Mouse (Mus musculus) testis, postnatal 14 days (tissue): ENCODE results near the gene Pacsin2.

Source experiments
- DNase-seq: peaks from one replicate; pipeline ENCODE4 v3.0.0; 2021; ENCODE audit warnings: low spot score

The Pacsin2 gene

GRCm38 (mm10) chr15:83450007-83450406, 14.4 kb downstream of the Pacsin2 start:
- DNase-seq = no peak

- DNase-seq = no peak
These were observed 15.8 kb downstream of the Pacsin2 start for GRCm38 (mm10) chr15:83448646-83449045.

- no peak for DNase-seq
These were observed 16.4 kb downstream of the Pacsin2 start for GRCm38 (mm10) chr15:83447791-83448544.

- no peak for DNase-seq
These were observed 18.5 kb downstream of the Pacsin2 start for GRCm38 (mm10) chr15:83445908-83446307.

- no peak for DNase-seq
These were observed 19.0 kb downstream of the Pacsin2 start for GRCm38 (mm10) chr15:83445383-83445782.

- DNase-seq = no peak
These were observed 20.0 kb downstream of the Pacsin2 start for GRCm38 (mm10) chr15:83444425-83444824.

GRCm38 (mm10) chr15:83442495-83443037, 21.8 kb downstream of the Pacsin2 start:
- no peak for DNase-seq

GRCm38 (mm10) chr15:83440726-83441125, 23.7 kb downstream of the Pacsin2 start:
- DNase-seq = no peak

GRCm38 (mm10) chr15:83436541-83436940, 27.9 kb downstream of the Pacsin2 start:
- no peak for DNase-seq

DNA sequence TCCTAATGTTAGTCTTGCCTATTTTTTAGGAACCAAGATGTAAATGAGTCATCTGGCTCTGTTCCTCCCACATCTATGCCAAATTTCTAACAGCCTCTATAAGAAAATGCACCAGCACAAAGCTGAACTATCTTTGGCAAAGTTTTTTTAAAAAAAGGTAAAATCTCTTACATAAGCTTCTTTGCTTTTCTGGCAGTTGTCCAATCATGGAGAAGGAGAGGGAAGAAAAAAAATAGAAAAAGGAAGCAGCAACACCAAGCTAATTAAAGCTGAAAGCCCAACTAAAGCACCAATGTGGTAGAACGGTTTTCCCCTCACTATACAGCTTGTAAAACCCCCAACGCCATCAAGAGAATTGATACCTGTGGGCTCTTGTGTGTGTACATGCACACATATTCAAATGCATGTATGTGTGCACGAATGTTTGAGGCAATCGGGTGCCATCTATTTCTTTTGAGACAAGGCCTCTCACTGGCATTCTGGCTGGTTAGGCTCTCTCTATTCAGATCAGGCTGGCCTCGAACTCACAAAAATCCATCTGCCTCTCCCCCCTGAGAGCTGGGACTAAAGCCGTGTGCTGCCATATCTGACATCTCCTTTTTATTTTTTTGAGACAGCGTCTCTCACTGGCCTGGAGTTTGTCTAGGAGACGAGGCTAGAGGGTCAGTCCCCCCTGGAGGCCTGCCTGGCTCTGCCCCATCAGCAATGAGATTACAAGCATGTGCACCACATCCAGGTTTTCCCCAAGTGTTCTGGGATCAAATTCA, 28.9 kb downstream of the Pacsin2 start:
- no peak for DNase-seq

GRCm38 (mm10) chr15:83434692-83435091, 29.7 kb downstream of the Pacsin2 start:
- DNase-seq = no peak

GRCm38 (mm10) chr15:83433344-83433743, 31.1 kb downstream of the Pacsin2 start:
- DNase-seq = no peak

DNA sequence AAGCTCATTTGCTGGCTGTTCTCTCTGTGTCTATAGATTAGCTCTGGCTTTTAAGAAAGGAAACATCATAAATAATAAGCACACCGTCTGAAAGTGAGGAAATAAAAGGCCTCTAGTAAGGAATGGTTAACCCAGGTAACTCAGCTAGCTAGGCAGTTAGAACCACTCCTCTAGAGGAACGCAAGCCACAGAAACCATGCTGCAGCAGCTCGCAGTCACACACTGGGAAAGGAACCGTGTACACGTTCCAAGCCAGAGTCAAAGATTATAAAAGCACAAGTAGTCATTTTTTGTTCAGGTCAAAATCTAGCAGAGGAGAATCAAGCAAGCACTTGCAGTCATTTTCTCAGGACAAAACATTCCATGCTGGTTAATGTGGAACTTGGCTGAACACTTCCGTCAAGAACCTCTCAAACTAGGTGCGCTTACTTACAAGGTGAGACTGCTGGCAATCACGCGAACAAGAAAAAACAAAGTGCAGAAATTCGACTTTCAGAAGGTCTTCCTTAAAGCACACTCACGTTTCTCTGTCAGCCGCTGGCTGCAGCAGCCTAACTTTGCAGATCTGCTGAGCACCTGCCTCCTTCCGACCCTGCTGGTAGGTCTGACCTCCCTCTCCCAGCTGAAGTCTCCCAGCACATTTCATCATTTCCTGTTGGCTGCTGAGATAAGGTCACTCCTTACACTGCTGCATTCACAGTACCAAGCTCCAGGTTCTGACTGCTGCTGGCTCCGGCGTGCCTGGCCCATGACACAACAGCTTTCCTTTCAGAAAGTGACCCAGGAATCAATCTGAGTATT, 32.0 kb downstream of the Pacsin2 start:
- no peak for DNase-seq

DNA sequence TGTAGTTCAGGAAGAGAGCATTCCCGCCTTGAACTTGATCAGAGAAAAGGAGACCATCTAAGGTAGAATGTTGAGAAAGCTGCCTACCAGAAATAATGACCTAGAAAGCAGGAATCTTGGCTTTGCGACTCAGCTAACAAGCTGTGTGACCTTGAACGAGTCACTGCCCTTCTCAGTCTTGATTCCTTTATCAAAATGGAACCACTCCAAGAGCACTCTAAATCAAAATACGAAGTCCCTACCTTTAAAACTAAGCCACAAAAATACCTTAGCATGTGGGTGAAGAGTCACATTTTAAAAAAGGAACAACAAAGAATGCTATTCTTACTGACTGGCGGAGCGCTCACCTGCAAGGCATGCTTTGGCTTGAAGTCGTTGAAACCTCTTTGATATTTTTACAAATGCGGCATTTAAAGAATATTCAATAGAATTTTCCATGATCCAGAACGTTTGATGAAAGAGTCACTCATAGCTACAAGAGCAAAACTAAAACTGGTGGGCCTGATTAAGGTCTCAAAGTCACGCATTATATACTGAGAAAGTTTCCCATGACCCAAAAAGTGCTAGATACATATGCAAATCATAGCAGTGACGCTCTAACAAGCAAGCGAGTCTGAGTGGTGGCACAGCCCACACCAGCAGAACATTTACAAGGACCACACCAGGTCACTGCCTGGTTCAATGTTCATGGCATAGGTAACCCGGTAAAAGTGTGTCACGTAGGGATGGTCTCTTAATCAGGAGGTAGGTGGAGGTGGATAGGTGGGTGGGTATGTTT, 33.2 kb downstream of the Pacsin2 start:
- DNase-seq = no peak

- no peak for DNase-seq
These were observed 34.0 kb downstream of the Pacsin2 start for GRCm38 (mm10) chr15:83430419-83430818.

DNA sequence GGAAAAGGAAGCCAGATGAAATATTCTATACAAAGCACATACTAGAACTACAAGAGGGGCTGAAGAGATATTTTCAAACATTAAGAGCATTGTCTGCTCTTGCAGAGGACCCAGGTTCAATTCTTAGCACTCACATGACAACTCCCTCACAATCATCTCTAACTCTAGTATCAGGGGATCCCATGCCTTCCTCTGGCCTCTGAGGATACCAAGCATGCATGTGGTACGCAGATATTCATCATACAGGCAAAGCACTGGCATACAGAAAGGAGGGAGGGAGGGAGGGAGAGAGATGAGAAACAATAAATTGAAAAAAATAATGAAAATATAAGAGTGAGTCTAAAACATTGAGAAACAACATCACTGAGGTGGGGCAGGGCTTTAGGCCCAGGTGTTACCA, 35.8 kb downstream of the Pacsin2 start:
- no peak for DNase-seq

- DNase-seq = no peak
These were observed 36.9 kb downstream of the Pacsin2 start for GRCm38 (mm10) chr15:83427294-83428163.

GRCm38 (mm10) chr15:83425794-83426193, 38.6 kb downstream of the Pacsin2 start:
- DNase-seq = no peak

DNA sequence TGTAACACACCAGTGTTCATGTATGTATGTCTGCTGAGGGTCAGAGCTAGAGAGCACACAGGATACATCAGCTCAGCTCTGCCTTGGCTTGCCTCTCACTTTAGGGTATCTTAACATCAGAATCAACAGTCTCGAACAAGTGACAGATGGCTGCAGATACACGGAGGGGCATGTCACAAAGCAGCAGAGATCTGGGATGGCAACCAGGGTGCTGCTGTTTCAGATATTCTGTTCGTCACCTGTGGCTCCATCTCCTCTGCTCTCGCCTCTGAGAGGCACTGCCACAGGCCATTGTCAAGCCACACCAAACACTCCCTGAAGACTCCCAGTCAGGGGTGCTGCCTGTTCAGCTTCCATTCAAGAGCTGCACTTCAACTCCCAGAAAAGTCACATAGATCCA, 39.1 kb downstream of the Pacsin2 start:
- no peak for DNase-seq

DNA sequence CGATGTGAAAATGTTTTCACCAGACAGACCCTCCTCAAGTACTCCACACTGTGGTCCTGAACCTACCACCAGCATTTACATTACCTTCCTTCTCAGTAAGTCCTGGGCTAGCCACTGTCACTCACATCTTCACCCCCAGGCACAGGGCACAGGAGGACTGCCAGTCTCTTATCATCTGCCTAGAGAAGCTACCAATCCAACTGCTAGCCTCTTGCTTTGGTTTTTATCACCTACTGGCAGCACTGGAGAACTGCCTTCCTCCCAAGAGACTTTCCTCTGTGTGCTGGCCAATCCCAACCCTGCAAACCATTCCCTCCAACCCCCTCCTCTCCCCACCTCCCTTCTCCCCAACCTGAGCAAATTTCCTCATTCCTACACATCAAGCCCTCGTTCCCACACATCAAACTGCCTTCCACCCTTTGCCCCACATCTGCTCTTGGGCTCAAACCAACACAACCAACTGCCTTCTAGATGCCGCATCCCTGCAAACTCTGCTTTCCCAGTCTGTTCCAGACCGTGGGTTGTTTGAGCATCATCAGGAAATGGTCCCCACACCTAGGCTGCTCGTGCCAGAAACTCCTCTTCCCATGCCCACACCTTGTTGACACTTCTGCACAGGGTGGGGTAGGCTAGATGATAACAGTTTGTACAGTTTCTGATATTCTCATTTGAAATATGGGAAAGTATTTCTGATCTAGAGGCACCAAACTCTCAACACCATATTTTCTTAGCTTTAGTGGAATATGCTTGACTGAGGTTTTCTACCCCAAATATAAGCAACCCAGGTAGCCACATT, 40.6 kb downstream of the Pacsin2 start:
- no peak for DNase-seq
